Mouse (Mus musculus) stomach, embryonic 14.5 days (tissue): ENCODE data around the gene Cog4. TPM values are rescaled to one million over a fixed set of nuclear protein-coding genes. Genes with fewer than 3 reads are reported as not detected.
"Not testable (repeated sequence)": the region's sequence is repeated elsewhere in the genome, so short reads cannot be mapped to it uniquely, and the experiment has no call there.

Experiments
- ATAC-seq: fragments of 200-750 bp; cut with Nextera tagmentation; 2 replicates; pipeline ENCODE4 v1.8.0; 2017; ENCODE audit warnings: low read depth, moderate TSS enrichment; ENCODE audit not compliant: insufficient number of reproducible peaks, insufficient read depth, low FRiP score
- H3K27ac ChIP-seq: fragments of 300-500 bp; sonication (generic); 2 replicates; pipeline ENCODE4 v1.5.1; 2014; ENCODE audit warnings: mild to moderate bottlenecking, low read length, moderate library complexity, mixed read lengths
- H3K27me3 ChIP-seq: fragments of 300-500 bp; sonication (generic); 2 replicates; pipeline ENCODE4 v1.6.1; 2014; ENCODE audit warnings: low read length, control low read depth, mixed read lengths; ENCODE audit not compliant: control insufficient read depth, insufficient read depth
- H3K36me3 ChIP-seq: fragments of 300-500 bp; sonication (generic); 2 replicates; pipeline ENCODE4 v1.6.1; 2014; ENCODE audit warnings: mild to moderate bottlenecking, control low read depth, low read length, moderate library complexity, mixed read lengths; ENCODE audit not compliant: control insufficient read depth, insufficient read depth
- H3K4me1 ChIP-seq: fragments of 300-500 bp; sonication (generic); 2 replicates; pipeline ENCODE4 v1.6.1; 2014; ENCODE audit warnings: low read length, control low read depth, mixed read lengths; ENCODE audit not compliant: control insufficient read depth, insufficient read depth
- H3K4me2 ChIP-seq: fragments of 300-500 bp; sonication (generic); replicated peaks from 2 replicates; pipeline ENCODE4 v1.6.1; 2014; ENCODE audit warnings: low read depth, low read length, control low read depth
- H3K4me3 ChIP-seq: fragments of 300-500 bp; sonication (generic); 2 replicates; pipeline ENCODE4 v1.5.1; 2014; ENCODE audit warnings: low read depth, low read length, control low read depth
- H3K9ac ChIP-seq: fragments of 300-500 bp; sonication (generic); replicated peaks from 2 replicates; pipeline ENCODE4 v1.6.1; 2014; ENCODE audit warnings: low read depth, mild to moderate bottlenecking, control low read depth, low read length, moderate library complexity, mixed read lengths
- H3K9me3 ChIP-seq: fragments of 300-500 bp; sonication (generic); 2 replicates; pipeline ENCODE4 v1.6.1; 2016; ENCODE audit warnings: low read depth, low read length, control low read depth; ENCODE audit not compliant: control insufficient read depth
- WGBS: fragments of 180-500 bp; shearing (Covaris S2); extraction: QIAGEN DNeasy Blood & Tissue Kit; methylation state at CpG from one replicate; pipeline ENCODE4 v1.1.7; 2014; 5-methylcytosine and 5-hydroxymethylcytosine counted together
- polyA plus RNA-seq: library from polyadenylated mRNA; unstranded; fragments of >200 nt; fragmentation: Nextera tagmentation; extraction: Ambion mirVana; gene quantifications from 2 replicates; pipeline ENCODE4 v1.2.1, GENCODE M21; 2014

Gene Cog4
- polyA plus RNA-seq, 1 experiment from 2014 or later = 61.5 TPM

- H3K4me3 ChIP-seq = no peak overlapping the region
- H3K27me3 ChIP-seq = no peaks in the 10 kb centered on the region
- H3K9ac ChIP-seq = no peak overlapping the region
- H3K36me3 ChIP-seq = no peaks in the 10 kb centered on the region
- 72% methylated on average over 7 of the region's 7 CpGs for WGBS
- ATAC-seq = no peak
- H3K27ac ChIP-seq = 0 out of 2 replicates have a peak overlapping the region, but pooled peaks have one; percentile 10
- no peaks in the 10 kb centered on the region for H3K9me3 ChIP-seq
- no peak overlapping the region for H3K4me2 ChIP-seq
- peaks cover 9% of the 10 kb centered on the region; the same call in 1 of the 2 replicates for H3K4me1 ChIP-seq
Observed at GRCm38 (mm10) chr8:110928435-110928834, 82.0 kb downstream of the Cog4 start.

GRCm38 (mm10) chr8:110929066-110929465 is 82.7 kb downstream of the Cog4 start:
- no peak overlapping the region for H3K4me2 ChIP-seq
- H3K9ac ChIP-seq = no peak overlapping the region
- H3K4me3 ChIP-seq = no peak overlapping the region
- ATAC-seq = no peak
- H3K9me3 ChIP-seq = no peaks in the 10 kb centered on the region
- H3K27me3 ChIP-seq = no peaks in the 10 kb centered on the region
- no peaks in the 10 kb centered on the region for H3K36me3 ChIP-seq
- 74% methylated on average over 5 of the region's 5 CpGs for WGBS
- no peak overlapping the region for H3K27ac ChIP-seq
- peaks cover 9% of the 10 kb centered on the region; the same call in 1 of the 2 replicates for H3K4me1 ChIP-seq

GRCm38 (mm10) chr8:110929672-110930071 is 83.3 kb downstream of the Cog4 start:
- not testable (repeated sequence) for H3K4me2 ChIP-seq, H3K27ac ChIP-seq, H3K9ac ChIP-seq, H3K4me1 ChIP-seq, H3K4me3 ChIP-seq, H3K27me3 ChIP-seq, H3K9me3 ChIP-seq, H3K36me3 ChIP-seq, ATAC-seq
- WGBS = 99% methylated on average over 5 of the region's 8 CpGs

GRCm38 (mm10) chr8:110931176-110931939 is 85.0 kb downstream of the Cog4 start:
- Histone ChIP-seq H3K9ac (no peak overlapping the region), H3K4me2 (no peak overlapping the region), H3K27me3 (no peaks in the 10 kb centered on the region), H3K4me3 (no peak overlapping the region), H3K9me3 (no peaks in the 10 kb centered on the region), H3K4me1 (peaks cover 9% of the 10 kb centered on the region; the same call in 1 of the 2 replicates), H3K27ac (0 out of 2 replicates have a peak overlapping the region, but pooled peaks have one; percentile 16), H3K36me3 (no peaks in the 10 kb centered on the region)
- 54% methylated on average over 12 of the region's 12 CpGs for WGBS
- peak; percentile 47; the same call in 1 of the 2 replicates for ATAC-seq

Other genes starting within 250 kb of the Cog4 start
- gene Vac14, start 228.0 kb upstream of the Cog4 start, polyA plus RNA-seq = 18.7 and 20.9 TPM in 2 replicates
- 13.2 and 14.2 TPM in 2 replicates for gene Mtss1l, start 125.1 kb upstream of the Cog4 start, polyA plus RNA-seq
- gene Il34, start 40.7 kb upstream of the Cog4 start, polyA plus RNA-seq = 1.2 and 1.5 TPM in 2 replicates
- gene Sf3b3, start 187 bp downstream of the Cog4 start, polyA plus RNA-seq = 148 TPM in 2 replicates
- gene Fuk, start 55.9 kb downstream of the Cog4 start, polyA plus RNA-seq = 8.2 and 9.0 TPM in 2 replicates
- gene St3gal2, start 73.3 kb downstream of the Cog4 start, polyA plus RNA-seq = 11.0 and 11.6 TPM in 2 replicates
- 18.4 and 18.8 TPM in 2 replicates for gene Ddx19a, start 151.2 kb downstream of the Cog4 start, polyA plus RNA-seq
- 6.2 and 7.7 TPM in 2 replicates for gene Ddx19b, start 185.2 kb downstream of the Cog4 start, polyA plus RNA-seq
- gene Aars, start 186.5 kb downstream of the Cog4 start, polyA plus RNA-seq = 43.2 and 52.0 TPM in 2 replicates
- gene Exosc6, start 209.7 kb downstream of the Cog4 start, polyA plus RNA-seq = 13.2 and 13.8 TPM in 2 replicates
- gene Clec18a, start 245.8 kb downstream of the Cog4 start, polyA plus RNA-seq = not detected in 2 replicates
- gene Pdpr, start 248.0 kb downstream of the Cog4 start, polyA plus RNA-seq = 7.5 and 8.6 TPM in 2 replicates